Mouse (Mus musculus) myocyte (in vitro differentiated cells): ENCODE data around the gene Cacna1s.

ENCODE experiments used
- MAX ChIP-seq: IDR thresholded peaks from one replicate; pipeline ENCODE4 v1.6.1; 2011; ENCODE audit warnings: low read depth, mild to moderate bottlenecking, control low read depth
- MYOG ChIP-seq, 3 experiments: IDR thresholded peaks; one replicate each; pipeline ENCODE4 v1.6.1; 2011; ENCODE audit warnings: control low read depth in 2 of 3, low read depth in 2 of 3, mild to moderate bottlenecking in 2 of 3; ENCODE audit not compliant: insufficient read length in 2 of 3, control insufficient read depth in 1 of 3, insufficient read depth in 1 of 3
- POLR2A ChIP-seq: IDR thresholded peaks from one replicate; pipeline ENCODE4 v1.6.1; 2011; ENCODE audit warnings: low read depth, mild to moderate bottlenecking, control low read depth, moderate library complexity; ENCODE audit not compliant: insufficient read length
- POLR2AphosphoS2 ChIP-seq: IDR thresholded peaks from one replicate; pipeline ENCODE4 v1.6.1; 2011; ENCODE audit warnings: low read depth, control low read depth; ENCODE audit not compliant: insufficient read length
- USF1 ChIP-seq: IDR thresholded peaks from one replicate; pipeline ENCODE4 v1.6.1; 2011; ENCODE audit warnings: low read depth, mild to moderate bottlenecking, control low read depth, moderate library complexity

- TF ChIP-seq POLR2A (no peak), MYOG (IDR thresholded peaks at IDR 0.05; ENCODE audit: control insufficient read depth in 1 of 3, insufficient read depth in 1 of 3, insufficient read length in 2 of 3, low read depth in 2 of 3) (no peak), USF1 (no peak), POLR2AphosphoS2 (no peak), MAX (no peak)
Observed at GRCm38 (mm10) chr1:136122030-136122429, 69.5 kb downstream of the Cacna1s start.
